Mouse (Mus musculus): Measurements from ENCODE around the gene Lilr4b. TPM values are rescaled to one million over a fixed set of nuclear protein-coding genes. Genes with fewer than 3 reads are reported as not detected.

Gene Lilr4b
- polyA plus RNA-seq, 1 experiment from 2014 or later = not detected

GRCm38 (mm10) chr10:51526633-51527032 lies 46.2 kb downstream of the Lilr4b start:
- no peak overlapping the region for H3K27ac ChIP-seq (replicated peaks)
- H3K4me1 ChIP-seq = peaks cover 6% of the 10 kb centered on the region
- H3K27me3 ChIP-seq (ENCODE audit: low read depth, poor library complexity, severe bottlenecking) = no peaks in the 10 kb centered on the region
- H3K36me3 ChIP-seq = no peaks in the 10 kb centered on the region
- WGBS = 72% methylated on average over 4 of the region's 4 CpGs
- DNase-seq (ENCODE audit: low spot score) = no peak
- H3K9me3 ChIP-seq (replicated peaks) = no peaks in the 10 kb centered on the region
- H3K4me3 ChIP-seq = no peak overlapping the region

- WGBS = 64% methylated on average over 8 of the region's 8 CpGs
- Histone ChIP-seq H3K27ac (replicated peaks) (no peak overlapping the region), H3K27me3 (ENCODE audit: low read depth, poor library complexity, severe bottlenecking) (no peaks in the 10 kb centered on the region), H3K4me3 (no peak overlapping the region), H3K4me1 (peaks cover 6% of the 10 kb centered on the region), H3K36me3 (no peaks in the 10 kb centered on the region), H3K9me3 (replicated peaks) (no peaks in the 10 kb centered on the region)
- no peak for DNase-seq (ENCODE audit: low spot score)
Measured at GRCm38 (mm10) chr10:51528840-51529434, 48.5 kb downstream of the Lilr4b start.

- H3K36me3 ChIP-seq = no peaks in the 10 kb centered on the region
- peaks cover 6% of the 10 kb centered on the region for H3K4me1 ChIP-seq
- DNase-seq (ENCODE audit: low spot score) = no peak
- 71% methylated on average over 3 of the region's 3 CpGs for WGBS
- no peak overlapping the region for H3K27ac ChIP-seq (replicated peaks)
- H3K27me3 ChIP-seq (ENCODE audit: low read depth, poor library complexity, severe bottlenecking) = no peaks in the 10 kb centered on the region
- no peaks in the 10 kb centered on the region for H3K9me3 ChIP-seq (replicated peaks)
- H3K4me3 ChIP-seq = no peak overlapping the region
Measured at GRCm38 (mm10) chr10:51529497-51529896, 49.1 kb downstream of the Lilr4b start.

DNA sequence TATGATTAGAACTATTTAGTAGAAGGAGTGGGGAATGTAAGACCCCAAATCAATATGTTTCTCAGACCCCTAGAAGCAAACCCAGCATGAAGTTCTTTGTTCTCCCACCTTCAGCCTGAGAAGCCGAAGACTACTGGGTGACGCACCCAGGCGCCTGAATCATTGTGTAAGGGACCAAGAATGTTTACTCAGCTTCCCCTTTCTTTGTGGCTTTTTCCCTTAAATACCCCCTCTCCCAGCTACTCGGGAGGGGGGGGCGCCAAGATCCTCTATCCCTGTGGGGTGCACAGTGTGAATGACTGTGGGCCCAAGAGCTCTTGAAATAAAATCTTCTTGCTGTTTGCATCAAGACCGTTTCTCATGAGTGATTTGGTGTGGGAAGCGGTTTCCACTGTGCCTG lies 50.4 kb downstream of the Lilr4b start:
- H3K4me1 ChIP-seq = peaks cover 6% of the 10 kb centered on the region
- WGBS = 89% methylated on average over 7 of the region's 7 CpGs
- H3K27me3 ChIP-seq (ENCODE audit: low read depth, poor library complexity, severe bottlenecking) = no peaks in the 10 kb centered on the region
- no peak overlapping the region for H3K27ac ChIP-seq (replicated peaks)
- no peaks in the 10 kb centered on the region for H3K36me3 ChIP-seq
- H3K4me3 ChIP-seq = no peak overlapping the region
- DNase-seq (ENCODE audit: low spot score) = no peak
- H3K9me3 ChIP-seq (replicated peaks) = no peaks in the 10 kb centered on the region

Other genes with a start within 250 kb of the Lilr4b start
- not detected in 2 replicates for gene Gm49339, start within 50 bp of the Lilr4b start, polyA plus RNA-seq (2016; fragmentation: Nextera tagmentation; extraction: Ambion mirVana)
- 0.44 and 0.77 TPM in 2 replicates for gene Lilrb4a, start 10.3 kb downstream of the Lilr4b start, polyA plus RNA-seq (2016; fragmentation: Nextera tagmentation; extraction: Ambion mirVana)
- gene Fam162b, start 109.9 kb downstream of the Lilr4b start, polyA plus RNA-seq (2016; fragmentation: Nextera tagmentation; extraction: Ambion mirVana) = 4.6 and 5.6 TPM in 2 replicates
- 0.07 TPM in 1 of 2 replicates, not detected in the other for gene Gprc6a, start 150.8 kb downstream of the Lilr4b start, polyA plus RNA-seq (2016; fragmentation: Nextera tagmentation; extraction: Ambion mirVana)
- not detected in 2 replicates for gene Rfx6, start 197.1 kb downstream of the Lilr4b start, polyA plus RNA-seq (2016; fragmentation: Nextera tagmentation; extraction: Ambion mirVana)

All from midbrain, embryonic 10.5 days (tissue).